Mouse (Mus musculus) kidney, embryonic 16.5 days (tissue): ENCODE data around the gene Rere. TPM values are rescaled to one million over a fixed set of nuclear protein-coding genes. Genes with fewer than 3 reads are reported as not detected.

Source experiments
- ATAC-seq: fragments of 200-750 bp; cut with Nextera tagmentation; 2 replicates; pipeline ENCODE4 v1.8.0; 2017; ENCODE audit warnings: moderate TSS enrichment; ENCODE audit not compliant: low FRiP score, low TSS enrichment
- H3K27ac ChIP-seq: fragments of 300-500 bp; sonication (generic); 2 replicates; pipeline ENCODE4 v1.5.1; 2014; ENCODE audit warnings: low read length
- H3K27me3 ChIP-seq: fragments of 300-500 bp; sonication (generic); 2 replicates; pipeline ENCODE4 v1.6.1; 2014; ENCODE audit warnings: low read length, control low read depth, mixed read lengths; ENCODE audit not compliant: insufficient read depth
- H3K36me3 ChIP-seq: fragments of 300-500 bp; sonication (generic); 2 replicates; pipeline ENCODE4 v1.6.1; 2014; ENCODE audit warnings: low read length, control low read depth, mixed read lengths; ENCODE audit not compliant: insufficient read depth
- H3K4me1 ChIP-seq: fragments of 300-500 bp; sonication (generic); 2 replicates; pipeline ENCODE4 v1.6.1; 2014; ENCODE audit warnings: low read length, control low read depth, mixed read lengths; ENCODE audit not compliant: insufficient read depth
- H3K4me2 ChIP-seq: fragments of 300-500 bp; sonication (generic); replicated peaks from 2 replicates; pipeline ENCODE4 v1.6.1; 2014; ENCODE audit warnings: low read depth, low read length
- H3K4me3 ChIP-seq: fragments of 300-500 bp; sonication (generic); 2 replicates; pipeline ENCODE4 v1.5.1; 2014; ENCODE audit warnings: mild to moderate bottlenecking, low read length
- H3K9ac ChIP-seq: fragments of 300-500 bp; sonication (generic); replicated peaks from 2 replicates; pipeline ENCODE4 v1.6.1; 2014; ENCODE audit warnings: low read length
- H3K9me3 ChIP-seq: fragments of 300-500 bp; sonication (generic); 2 replicates; pipeline ENCODE4 v1.6.1; 2016; ENCODE audit warnings: low read length, control low read depth
- WGBS: fragments of 180-500 bp; shearing (Covaris S2); extraction: QIAGEN DNeasy Blood & Tissue Kit; methylation state at CpG from one replicate; pipeline ENCODE4 v1.1.7; 2014; 5-methylcytosine and 5-hydroxymethylcytosine counted together
- polyA plus RNA-seq: library from polyadenylated mRNA; unstranded; fragments of >200 nt; fragmentation: Nextera tagmentation; extraction: Ambion mirVana; gene quantifications from 2 replicates; pipeline ENCODE4 v1.2.1, GENCODE M21; 2015

Rere gene
- polyA plus RNA-seq, 1 experiment from 2014 or later = 30.7 TPM

DNA sequence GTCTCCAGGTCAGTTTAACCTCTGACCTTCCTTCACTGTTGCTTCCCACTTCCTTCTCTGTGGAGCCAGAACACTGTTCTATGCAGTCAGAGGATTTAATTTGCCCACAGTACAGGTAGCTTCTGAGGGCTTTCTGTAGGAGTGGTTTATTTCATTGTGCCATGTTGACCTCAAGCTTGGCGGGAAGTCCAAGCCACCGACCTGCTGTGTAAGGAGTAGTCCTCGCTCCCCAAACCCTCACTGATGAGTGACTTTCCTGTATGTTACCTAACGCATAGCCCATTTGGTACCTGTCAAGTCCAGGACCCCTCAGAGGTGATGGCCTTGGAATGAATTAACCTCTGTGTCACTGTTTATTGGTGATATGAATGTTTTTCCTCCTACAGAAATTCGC is 42.4 kb upstream of the Rere start:
- H3K4me3 ChIP-seq = peak overlapping the region; percentile 95
- H3K9me3 ChIP-seq = no peaks in the 10 kb centered on the region
- peaks cover 45% of the 10 kb centered on the region for H3K36me3 ChIP-seq
- peak overlapping the region; percentile 82 for H3K4me2 ChIP-seq
- no peak overlapping the region for H3K27ac ChIP-seq
- peak overlapping the region; percentile 96 for H3K9ac ChIP-seq
- no peak for ATAC-seq
- peaks cover 45% of the 10 kb centered on the region for H3K4me1 ChIP-seq
- WGBS = 26% methylated on average over 5 of the region's 5 CpGs
- H3K27me3 ChIP-seq = no peaks in the 10 kb centered on the region

DNA sequence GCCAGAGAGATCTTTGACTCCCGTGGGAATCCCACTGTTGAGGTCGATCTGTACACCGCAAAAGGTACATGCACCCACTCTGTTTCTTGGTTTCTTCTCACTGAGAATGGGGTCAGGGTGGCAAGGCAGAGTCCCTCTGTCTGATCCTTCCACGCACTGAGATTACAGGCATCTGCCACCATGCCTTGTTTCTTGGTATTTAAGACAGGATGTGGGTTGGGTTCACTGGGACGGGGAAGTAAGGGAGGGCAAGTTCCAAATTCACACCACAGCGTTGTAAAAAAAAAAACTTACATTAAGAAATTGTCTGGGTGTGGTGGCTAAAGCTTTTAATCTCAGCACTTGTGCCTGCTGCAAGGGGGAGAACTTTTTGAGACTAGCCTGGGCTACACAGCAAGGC is 41.9 kb upstream of the Rere start:
- ATAC-seq = no peak

GRCm38 (mm10) chr4:150239951-150240368 is 41.5 kb upstream of the Rere start:
- 6% methylated on average over 6 of the region's 6 CpGs for whole genome bisulfite sequencing
- ATAC-seq = no peak
- peaks cover 54% of the 10 kb centered on the region for H3K36me3 ChIP-seq
- H3K4me2 ChIP-seq = peak overlapping the region; percentile 82
- no peaks in the 10 kb centered on the region for H3K27me3 ChIP-seq
- H3K4me1 ChIP-seq = peaks cover 37% of the 10 kb centered on the region
- 0 out of 2 replicates have a peak overlapping the region, but pooled peaks have one; percentile 42 for H3K9ac ChIP-seq
- H3K9me3 ChIP-seq = no peaks in the 10 kb centered on the region
- H3K27ac ChIP-seq = peak overlapping the region; percentile 85
- H3K4me3 ChIP-seq = peak overlapping the region; percentile 95

More for the DNA sequence above, 41.9 kb upstream of the Rere start:
- H3K4me2 ChIP-seq = peak overlapping the region; percentile 82
- H3K27ac ChIP-seq = peak overlapping the region; percentile 85
- no peaks in the 10 kb centered on the region for H3K9me3 ChIP-seq
- 0 out of 2 replicates have a peak overlapping the region, but pooled peaks have one; percentile 42 for H3K9ac ChIP-seq
- WGBS = 15% methylated on average over 6 of the region's 6 CpGs
- peaks cover 41% of the 10 kb centered on the region for H3K4me1 ChIP-seq
- peaks cover 49% of the 10 kb centered on the region for H3K36me3 ChIP-seq
- no peaks in the 10 kb centered on the region for H3K27me3 ChIP-seq
- H3K4me3 ChIP-seq = peak overlapping the region; percentile 95

DNA sequence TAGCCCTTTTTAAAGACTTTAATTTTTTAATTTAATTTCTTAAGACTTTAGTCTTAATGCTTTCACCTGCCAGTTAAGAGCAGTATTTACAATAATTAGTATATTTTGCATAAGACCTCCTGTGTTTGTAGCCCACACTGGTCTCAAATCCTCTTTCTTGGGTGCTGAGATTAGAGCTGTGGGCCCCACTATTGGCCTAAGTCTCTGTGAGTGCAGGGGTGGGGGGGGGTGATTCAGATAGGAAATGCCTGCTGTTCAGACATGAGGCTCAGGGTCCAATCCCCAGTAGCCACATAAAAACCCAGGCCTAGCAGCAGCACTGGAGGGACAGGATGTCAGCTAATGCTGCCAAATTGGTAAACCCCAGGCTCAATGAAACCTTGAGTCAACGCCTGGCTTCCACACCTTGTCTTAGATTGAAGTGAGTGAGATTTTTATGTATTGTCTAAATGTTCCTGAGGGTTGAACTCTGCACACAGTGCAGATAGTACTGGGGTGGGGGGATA is 41.0 kb upstream of the Rere start:
- H3K4me1 ChIP-seq = peaks cover 37% of the 10 kb centered on the region
- WGBS = 48% methylated on average over 1 of the region's 1 CpGs
- peak overlapping the region; percentile 10; the same call in 1 of the 2 replicates for H3K4me3 ChIP-seq
- peaks cover 58% of the 10 kb centered on the region for H3K36me3 ChIP-seq
- H3K27me3 ChIP-seq = no peaks in the 10 kb centered on the region
- H3K9me3 ChIP-seq = no peaks in the 10 kb centered on the region
- ATAC-seq = no peak
- no peak overlapping the region for H3K27ac ChIP-seq
- H3K9ac ChIP-seq = peak overlapping the region; percentile 16; the same call in 1 of the 2 replicates
- no peak overlapping the region for H3K4me2 ChIP-seq

DNA sequence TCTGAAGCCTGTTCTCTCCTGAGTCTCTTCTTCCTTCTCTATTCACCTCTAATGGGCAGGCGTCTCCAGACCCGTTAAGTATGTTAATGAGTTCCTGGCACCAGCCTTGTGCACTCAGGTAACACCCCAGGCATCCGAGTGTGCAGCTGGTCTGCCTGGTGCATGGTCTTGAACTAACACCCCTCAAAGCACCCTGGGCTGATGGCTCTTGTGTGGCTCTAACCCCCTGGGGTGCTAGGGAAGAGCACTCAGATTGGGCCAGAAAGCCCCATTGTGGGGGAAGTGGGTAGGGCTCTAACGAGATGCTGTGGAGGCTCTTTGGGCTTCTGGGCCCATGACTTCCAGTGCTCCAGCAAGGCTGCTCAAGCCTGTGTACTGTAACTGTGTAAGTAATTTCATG is 39.7 kb upstream of the Rere start:
- H3K9me3 ChIP-seq = no peaks in the 10 kb centered on the region
- H3K27ac ChIP-seq = no peak overlapping the region
- H3K4me3 ChIP-seq = no peak overlapping the region
- 65% methylated on average over 4 of the region's 4 CpGs for WGBS
- H3K9ac ChIP-seq = no peak overlapping the region
- H3K4me1 ChIP-seq = peaks cover 33% of the 10 kb centered on the region
- H3K36me3 ChIP-seq = peaks cover 69% of the 10 kb centered on the region
- no peak for ATAC-seq
- no peaks in the 10 kb centered on the region for H3K27me3 ChIP-seq
- H3K4me2 ChIP-seq = no peak overlapping the region

- Histone ChIP-seq H3K4me2 (no peak overlapping the region), H3K27me3 (no peaks in the 10 kb centered on the region), H3K4me3 (no peak overlapping the region), H3K9me3 (no peaks in the 10 kb centered on the region), H3K4me1 (peaks cover 33% of the 10 kb centered on the region), H3K36me3 (peaks cover 79% of the 10 kb centered on the region), H3K27ac (no peak overlapping the region), H3K9ac (no peak overlapping the region)
- WGBS = 81% methylated on average over 5 of the region's 5 CpGs
- ATAC-seq = no peak
These were observed 38.7 kb upstream of the Rere start for GRCm38 (mm10) chr4:150242745-150243144.

GRCm38 (mm10) chr4:150245876-150246275 is 35.6 kb upstream of the Rere start:
- no peak for ATAC-seq
- no peak overlapping the region for H3K4me2 ChIP-seq
- H3K9ac ChIP-seq = no peak overlapping the region
- peaks cover 15% of the 10 kb centered on the region; the same call in 1 of the 2 replicates for H3K4me1 ChIP-seq
- no peak overlapping the region for H3K27ac ChIP-seq
- 37% methylated on average over 2 of the region's 2 CpGs for WGBS
- H3K27me3 ChIP-seq = no peaks in the 10 kb centered on the region
- peaks cover 89% of the 10 kb centered on the region for H3K36me3 ChIP-seq
- H3K9me3 ChIP-seq = no peaks in the 10 kb centered on the region
- no peak overlapping the region for H3K4me3 ChIP-seq

DNA sequence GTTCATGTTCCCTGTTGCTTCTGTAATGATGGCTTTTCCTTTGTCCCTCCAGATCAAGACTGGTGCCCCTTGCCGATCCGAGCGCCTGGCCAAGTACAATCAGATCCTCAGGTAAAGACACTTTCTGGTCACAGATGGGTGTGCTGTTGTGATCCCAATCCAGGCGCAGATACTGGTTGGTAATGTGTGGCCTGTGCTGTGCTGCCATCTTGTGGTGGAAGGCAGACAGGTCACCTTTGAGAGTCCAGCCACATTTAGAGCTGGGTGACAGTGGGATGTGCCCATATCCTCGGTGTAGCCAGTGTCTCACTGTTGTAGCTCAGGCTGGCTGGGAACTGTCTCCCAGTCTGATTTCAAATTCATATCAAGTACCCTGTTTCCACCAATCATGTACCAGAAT is 33.4 kb upstream of the Rere start:
- ATAC-seq = no peak; the same call in 1 of the 2 replicates
- Histone ChIP-seq H3K9me3 (no peaks in the 10 kb centered on the region), H3K27ac (no peak overlapping the region), H3K4me3 (no peak overlapping the region), H3K36me3 (peaks cover 75% of the 10 kb centered on the region), H3K4me1 (peaks cover 6% of the 10 kb centered on the region; the same call in 1 of the 2 replicates), H3K27me3 (no peaks in the 10 kb centered on the region), H3K9ac (no peak overlapping the region), H3K4me2 (no peak overlapping the region)
- WGBS = 58% methylated on average over 5 of the region's 5 CpGs

DNA sequence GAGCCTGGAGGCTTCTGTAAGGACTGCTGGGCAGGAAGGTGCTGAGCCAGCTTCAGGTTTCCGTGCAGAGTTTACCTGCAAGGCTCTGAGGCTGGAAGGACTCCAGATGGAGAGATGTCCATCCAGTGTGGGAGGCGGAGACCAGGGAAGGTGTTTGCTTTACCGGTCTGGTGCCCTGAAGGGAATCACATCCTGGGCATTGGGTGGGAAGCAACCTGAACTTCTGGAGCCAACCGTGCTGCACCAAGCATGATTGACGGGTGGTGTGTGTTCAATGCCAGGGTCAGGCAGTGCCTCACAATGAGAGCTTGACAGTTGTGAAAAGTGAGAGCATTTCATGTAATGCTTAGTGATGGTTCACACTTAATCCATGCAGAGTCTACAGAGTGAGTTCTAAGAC is 32.5 kb upstream of the Rere start:
- Histone ChIP-seq H3K9me3 (no peaks in the 10 kb centered on the region), H3K27me3 (no peaks in the 10 kb centered on the region), H3K4me2 (no peak overlapping the region), H3K36me3 (peaks cover 68% of the 10 kb centered on the region), H3K4me1 (peaks cover 6% of the 10 kb centered on the region; the same call in 1 of the 2 replicates), H3K27ac (no peak overlapping the region), H3K9ac (no peak overlapping the region), H3K4me3 (no peak overlapping the region)
- no peak for ATAC-seq
- WGBS = 74% methylated on average over 5 of the region's 5 CpGs

DNA sequence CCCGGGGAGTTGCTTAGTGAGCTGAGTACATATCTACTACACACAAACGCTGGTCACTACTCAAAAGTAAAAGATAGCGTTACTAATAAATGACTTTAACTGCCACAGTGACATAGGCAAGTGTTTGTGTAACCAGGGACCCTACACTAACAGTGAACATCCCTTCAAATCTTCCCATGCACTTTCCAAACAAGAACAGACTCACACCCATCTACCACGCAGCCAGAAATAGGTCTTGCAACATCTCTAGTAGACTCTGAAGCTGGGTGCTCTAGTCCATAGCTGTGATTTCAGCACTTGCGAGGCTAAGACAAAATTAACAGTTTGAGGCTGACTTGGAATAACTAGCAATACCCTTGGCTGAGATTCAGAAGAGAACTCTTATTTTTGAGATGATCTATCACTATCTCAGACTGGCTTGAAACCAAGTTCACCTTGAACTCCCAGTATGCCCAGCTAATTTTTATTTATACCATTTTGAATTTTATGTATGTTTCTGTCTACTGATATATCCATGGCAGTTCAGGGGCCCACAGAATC is 31.6 kb upstream of the Rere start:
- Histone ChIP-seq H3K27me3 (no peaks in the 10 kb centered on the region), H3K4me3 (no peak overlapping the region), H3K9me3 (no peaks in the 10 kb centered on the region), H3K36me3 (peaks cover 59% of the 10 kb centered on the region), H3K9ac (no peak overlapping the region), H3K4me1 (peaks cover 6% of the 10 kb centered on the region; the same call in 1 of the 2 replicates), H3K4me2 (no peak overlapping the region), H3K27ac (peak overlapping the region; percentile 56)
- WGBS = 83% methylated on average over 5 of the region's 5 CpGs
- no peak for ATAC-seq
